Mouse (Mus musculus): Measurements from ENCODE around the gene Olfr914. TPM values are rescaled to one million over a fixed set of nuclear protein-coding genes. Genes with fewer than 3 reads are reported as not detected.

Gene Olfr914
- total RNA-seq (2015) (not detected in 2 replicates), total RNA-seq (2017) (not detected in 2 replicates)

DNA sequence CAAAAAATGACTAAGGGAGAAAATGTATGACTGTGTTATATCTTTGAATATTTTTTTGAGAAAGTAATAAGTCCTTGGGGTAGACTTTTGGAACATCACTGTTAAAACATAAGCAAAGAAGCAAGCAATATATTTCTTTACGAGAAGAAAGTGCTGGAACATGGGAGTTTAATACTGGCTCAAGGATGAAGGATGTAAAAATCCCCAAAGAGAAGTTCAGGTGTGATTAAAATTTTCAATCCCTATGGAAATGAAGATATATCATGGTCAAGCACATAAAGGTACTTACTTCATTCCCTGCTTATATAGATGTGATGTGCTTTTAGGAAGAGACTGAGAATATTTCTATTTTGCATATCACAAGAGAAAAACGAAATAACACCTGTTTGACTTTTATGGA lies at the start of gene Olfr914:
Gene Olfr914 (plus strand): TSS at position 301 of the 400 bp plus-strand sequence.
- ATAC-seq (ENCODE audit: poor library complexity, severe bottlenecking) = no peak

DNA sequence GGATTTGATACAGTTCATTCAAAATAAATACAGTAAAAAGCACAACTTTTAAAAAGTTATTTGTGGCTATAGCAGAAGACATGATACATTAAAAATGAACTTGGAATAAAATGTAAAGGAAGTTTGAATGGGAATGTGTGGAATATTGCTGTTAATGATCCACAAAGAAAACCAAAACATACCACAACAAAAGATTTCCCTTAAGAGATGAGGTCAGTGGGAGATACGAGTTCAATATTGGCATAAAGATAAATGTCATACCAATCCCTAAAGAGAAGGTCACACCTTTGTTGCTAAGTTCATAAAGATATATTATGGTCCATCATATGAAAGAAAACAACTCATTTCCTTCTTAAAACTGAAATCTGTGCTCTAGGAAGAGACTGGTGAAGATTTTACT lies 25.0 kb upstream of the Olfr914 start, which contains the start of gene Olfr912:
Gene Olfr912 (plus strand): TSS at position 301 of the 400 bp plus-strand sequence.
- ATAC-seq (ENCODE audit: poor library complexity, severe bottlenecking) = no peak

DNA sequence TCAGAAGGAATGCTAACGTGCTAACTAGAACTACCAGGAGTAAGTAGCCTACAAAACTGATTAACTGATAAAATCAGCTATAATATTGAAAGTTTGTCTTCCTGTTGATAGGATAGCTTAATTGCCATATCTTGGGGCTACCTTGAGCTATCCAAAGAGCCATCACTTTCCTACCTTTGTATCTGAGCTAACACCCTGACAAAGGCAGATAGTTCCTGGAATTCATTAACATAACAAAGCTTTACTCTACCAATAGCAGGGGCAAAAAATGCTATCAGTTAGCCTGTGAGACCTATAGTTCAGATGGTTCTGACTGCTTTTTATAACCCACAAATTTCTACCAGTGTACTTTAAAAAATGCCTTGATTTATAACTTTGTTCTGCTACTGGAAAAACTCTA lies 13.8 kb upstream of the Olfr914 start:
- no peak for ATAC-seq (ENCODE audit: poor library complexity, severe bottlenecking)

DNA sequence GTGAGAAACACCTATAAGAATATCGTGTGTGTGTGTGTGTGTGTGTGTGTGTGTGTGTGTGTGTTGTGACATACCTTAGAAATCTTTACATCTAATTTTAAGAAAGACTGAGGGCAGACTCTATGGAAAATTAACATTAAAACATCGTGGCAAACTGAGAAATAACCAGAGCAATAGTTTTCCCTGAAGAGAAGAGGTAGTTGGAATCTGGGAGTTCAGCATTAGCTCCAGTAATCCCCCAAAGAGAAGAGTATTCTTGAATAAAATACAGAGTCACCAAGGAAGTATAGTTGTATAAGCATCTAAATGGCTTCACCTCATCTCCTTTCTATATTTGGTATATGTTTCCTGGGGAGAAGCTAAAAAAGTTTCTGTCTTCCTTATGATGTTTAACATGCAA lies 12.4 kb upstream of the Olfr914 start, which contains the start of gene Olfr913:
Gene Olfr913 (plus strand): TSS at position 301 of the 400 bp plus-strand sequence.
- ATAC-seq (ENCODE audit: poor library complexity, severe bottlenecking) = no peak

DNA sequence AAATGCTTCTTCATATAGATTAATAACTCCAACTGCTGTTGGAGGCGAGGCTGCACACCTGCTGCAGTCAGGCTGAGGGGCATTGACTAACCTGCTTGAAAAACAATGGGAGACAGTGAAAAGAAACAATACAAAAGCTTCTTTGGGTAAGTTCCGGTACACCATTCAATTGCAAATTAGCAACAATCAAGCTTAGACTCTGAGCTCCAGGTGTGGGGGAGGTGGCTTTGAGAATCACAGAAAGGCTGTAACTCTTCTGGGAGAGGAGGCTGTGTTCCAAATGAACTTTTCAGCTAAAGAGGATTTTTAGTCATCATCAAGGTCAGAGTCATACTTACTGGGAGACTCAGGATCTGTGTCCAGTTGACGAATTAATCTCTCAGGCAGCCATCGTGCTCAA lies 27.5 kb downstream of the Olfr914 start:
- no peak for ATAC-seq (ENCODE audit: poor library complexity, severe bottlenecking)

DNA sequence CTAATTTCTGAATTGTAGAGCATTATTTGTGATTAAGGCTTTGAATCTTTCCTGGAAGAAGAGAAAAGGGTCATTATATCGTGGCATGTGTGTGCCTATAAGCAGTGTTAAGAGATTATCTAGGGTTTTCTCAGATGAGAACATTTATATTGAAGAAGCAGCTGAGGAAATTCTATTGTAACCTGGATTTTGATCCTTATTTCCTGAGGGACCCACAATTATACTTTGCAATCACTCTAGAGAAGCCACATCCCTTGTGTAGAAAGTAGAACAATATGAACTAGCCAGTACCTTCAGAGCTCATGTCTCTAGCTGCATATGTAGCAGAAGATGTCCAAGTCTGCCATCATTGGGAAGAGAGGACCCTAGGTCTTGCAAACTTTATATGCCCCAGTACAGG lies 54.9 kb downstream of the Olfr914 start, which contains the start of gene Olfr916:
Gene Olfr916 (minus strand): TSS at position 101 of the 400 bp plus-strand sequence.
- ATAC-seq (ENCODE audit: poor library complexity, severe bottlenecking) = no peak

Other genes with a start within 250 kb of the Olfr914 start
- not detected in 2 replicates for gene Olfr250, start 238.2 kb upstream of the Olfr914 start, total RNA-seq (2015)
- gene Olfr250, start 238.2 kb upstream of the Olfr914 start, total RNA-seq (2017) = not detected in 2 replicates
- not detected in 2 replicates for gene Olfr251, start 228.0 kb upstream of the Olfr914 start, total RNA-seq (2015)
- gene Olfr251, start 228.0 kb upstream of the Olfr914 start, total RNA-seq (2017) = not detected in 2 replicates
- gene Olfr147, start 203.4 kb upstream of the Olfr914 start, total RNA-seq (2015) = not detected in 2 replicates
- gene Olfr147, start 203.4 kb upstream of the Olfr914 start, total RNA-seq (2017) = not detected in 2 replicates
- gene Olfr901, start 175.6 kb upstream of the Olfr914 start, total RNA-seq (2015) = not detected in 2 replicates
- gene Olfr901, start 175.6 kb upstream of the Olfr914 start, total RNA-seq (2017) = not detected in 2 replicates
- not detected in 2 replicates for gene Olfr902, start 157.4 kb upstream of the Olfr914 start, total RNA-seq (2015)
- gene Olfr902, start 157.4 kb upstream of the Olfr914 start, total RNA-seq (2017) = not detected in 2 replicates
- not detected in 2 replicates for gene Olfr904, start 142.0 kb upstream of the Olfr914 start, total RNA-seq (2015)
- not detected in 2 replicates for gene Olfr904, start 142.0 kb upstream of the Olfr914 start, total RNA-seq (2017)
- not detected in 2 replicates for gene Olfr905, start 134.0 kb upstream of the Olfr914 start, total RNA-seq (2015)
- not detected in 2 replicates for gene Olfr905, start 134.0 kb upstream of the Olfr914 start, total RNA-seq (2017)
- gene Olfr906, start 118.0 kb upstream of the Olfr914 start, total RNA-seq (2015) = not detected in 2 replicates
- not detected in 2 replicates for gene Olfr906, start 118.0 kb upstream of the Olfr914 start, total RNA-seq (2017)
- not detected in 2 replicates for gene Olfr907, start 109.3 kb upstream of the Olfr914 start, total RNA-seq (2015)
- gene Olfr907, start 109.3 kb upstream of the Olfr914 start, total RNA-seq (2017) = not detected in 2 replicates
- not detected in 2 replicates for gene Olfr911-ps1, start 83.5 kb upstream of the Olfr914 start, total RNA-seq (2015)
- not detected in 2 replicates for gene Olfr911-ps1, start 83.5 kb upstream of the Olfr914 start, total RNA-seq (2017)
- not detected in 2 replicates for gene Olfr910, start 67.3 kb upstream of the Olfr914 start, total RNA-seq (2015)
- gene Olfr910, start 67.3 kb upstream of the Olfr914 start, total RNA-seq (2017) = not detected in 2 replicates
- not detected in 2 replicates for gene Olfr912, start 24.9 kb upstream of the Olfr914 start, total RNA-seq (2015)
- gene Olfr912, start 24.9 kb upstream of the Olfr914 start, total RNA-seq (2017) = not detected in 2 replicates
- gene Olfr913, start 12.3 kb upstream of the Olfr914 start, total RNA-seq (2015) = not detected in 2 replicates
- not detected in 2 replicates for gene Olfr913, start 12.3 kb upstream of the Olfr914 start, total RNA-seq (2017)
- gene Olfr916, start 54.8 kb downstream of the Olfr914 start, total RNA-seq (2015) = not detected in 2 replicates
- gene Olfr916, start 54.8 kb downstream of the Olfr914 start, total RNA-seq (2017) = not detected in 2 replicates
- not detected in 2 replicates for gene Olfr917, start 60.7 kb downstream of the Olfr914 start, total RNA-seq (2015)
- gene Olfr917, start 60.7 kb downstream of the Olfr914 start, total RNA-seq (2017) = not detected in 2 replicates
- gene Olfr918, start 69.5 kb downstream of the Olfr914 start, total RNA-seq (2015) = not detected in 2 replicates
- not detected in 2 replicates for gene Olfr918, start 69.5 kb downstream of the Olfr914 start, total RNA-seq (2017)
- not detected in 2 replicates for gene Olfr919, start 98.6 kb downstream of the Olfr914 start, total RNA-seq (2015)
- not detected in 2 replicates for gene Olfr919, start 98.6 kb downstream of the Olfr914 start, total RNA-seq (2017)
- 65.7 and 75.8 TPM in 2 replicates for gene Vwa5a, start 113.2 kb downstream of the Olfr914 start, total RNA-seq (2015)
- 110 and 111 TPM in 2 replicates for gene Vwa5a, start 113.2 kb downstream of the Olfr914 start, total RNA-seq (2017)
- gene Olfr920, start 147.2 kb downstream of the Olfr914 start, total RNA-seq (2015) = 0.50 and 0.76 TPM in 2 replicates
- gene Olfr920, start 147.2 kb downstream of the Olfr914 start, total RNA-seq (2017) = 0.12 and 0.48 TPM in 2 replicates
- not detected in 2 replicates for gene Olfr921, start 168.0 kb downstream of the Olfr914 start, total RNA-seq (2015)
- gene Olfr921, start 168.0 kb downstream of the Olfr914 start, total RNA-seq (2017) = 0.07 TPM in 1 of 2 replicates, not detected in the other
- not detected in 2 replicates for gene Olfr922, start 209.5 kb downstream of the Olfr914 start, total RNA-seq (2015)
- not detected in 2 replicates for gene Olfr922, start 209.5 kb downstream of the Olfr914 start, total RNA-seq (2017)
- not detected in 2 replicates for gene Olfr923, start 221.4 kb downstream of the Olfr914 start, total RNA-seq (2015)
- not detected in 2 replicates for gene Olfr923, start 221.4 kb downstream of the Olfr914 start, total RNA-seq (2017)
- not detected in 2 replicates for gene Olfr924, start 239.3 kb downstream of the Olfr914 start, total RNA-seq (2015)
- gene Olfr924, start 239.3 kb downstream of the Olfr914 start, total RNA-seq (2017) = not detected in 2 replicates
- not detected in 2 replicates for gene Olfr26, start 250.0 kb downstream of the Olfr914 start, total RNA-seq (2015)
- gene Olfr26, start 250.0 kb downstream of the Olfr914 start, total RNA-seq (2017) = not detected in 2 replicates

All from megakaryocyte, adult 5-6 weeks (primary cell).